Mouse (Mus musculus): ENCODE results near the gene Tor2a. TPM values are rescaled to one million over a fixed set of nuclear protein-coding genes. Genes with fewer than 3 reads are reported as not detected.
A peak's percentile ranks its signal among the peaks of the same experiment; 100 is the strongest.

Tor2a gene
- 15.4 and 33.4 TPM in 2 replicates for total RNA-seq (2014; fragmentation: Nextera tagmentation)
- 19.0 and 28.7 TPM in 2 replicates for total RNA-seq (2017)

DNA sequence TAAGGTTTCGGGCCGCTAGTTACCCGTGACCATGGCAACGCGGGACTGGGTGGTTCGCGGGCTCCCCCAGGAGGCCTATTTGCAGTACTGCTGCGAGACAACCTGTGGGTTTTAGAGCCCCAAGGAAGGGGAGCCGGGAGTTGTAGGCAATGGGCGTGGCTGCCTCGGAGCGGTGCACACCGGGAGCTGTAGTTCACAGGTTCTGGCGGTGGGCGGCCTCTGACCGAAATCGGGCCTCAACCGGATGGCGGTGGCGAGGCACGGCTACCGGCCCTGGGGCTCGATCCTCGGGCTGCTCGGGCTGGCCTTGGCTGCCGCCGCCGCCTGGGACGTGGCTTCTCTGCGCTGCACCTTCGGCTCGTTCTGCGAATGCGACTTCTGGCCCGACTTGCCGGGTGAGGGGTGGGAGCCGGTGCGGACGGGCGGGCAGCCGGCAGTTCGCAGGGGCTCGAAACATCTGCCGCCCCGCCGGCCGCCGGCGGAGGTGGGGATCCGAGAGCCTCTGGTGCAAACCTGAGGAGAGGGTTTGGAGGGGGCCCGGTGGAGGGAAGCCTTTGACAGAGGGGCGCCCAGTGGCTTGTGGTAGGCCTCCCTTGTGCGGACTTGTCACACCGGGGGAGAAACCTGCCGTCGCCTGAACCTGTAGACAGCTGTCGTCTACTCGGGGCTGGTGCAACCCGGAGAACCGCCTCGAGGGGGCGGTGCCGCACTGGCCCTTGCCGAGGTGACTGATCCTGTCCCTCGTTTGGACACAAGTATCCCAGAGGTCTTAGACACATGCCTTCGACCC is at the start of gene Tor2a:
Gene Tor2a (plus strand): TSS at position 179 of the 790 bp plus-strand sequence.
- peak; percentile 99 for ATAC-seq (replicated peaks; ENCODE audit: poor library complexity, severe bottlenecking)

DNA sequence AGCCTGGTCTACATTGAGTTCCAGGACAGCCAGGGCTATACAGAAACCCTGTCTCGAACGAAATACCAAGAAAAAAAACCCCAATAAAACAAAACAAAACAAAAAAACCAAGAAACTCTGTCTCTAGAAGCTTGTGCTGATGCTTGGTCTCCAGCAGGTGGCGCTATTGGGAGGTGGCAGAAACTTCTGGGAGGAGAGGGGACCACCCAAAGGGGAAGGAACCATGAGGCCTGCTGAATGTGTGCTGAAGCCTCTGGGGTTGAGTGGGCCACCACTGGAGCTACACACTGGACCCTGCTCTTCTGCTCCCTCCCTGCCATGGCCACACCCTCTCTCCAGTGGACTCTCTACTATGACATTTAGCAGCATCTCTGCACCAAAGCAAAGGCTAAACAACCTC is 48.4 kb upstream of the Tor2a start:
- peak; percentile 35 for ATAC-seq (replicated peaks; ENCODE audit: poor library complexity, severe bottlenecking)

DNA sequence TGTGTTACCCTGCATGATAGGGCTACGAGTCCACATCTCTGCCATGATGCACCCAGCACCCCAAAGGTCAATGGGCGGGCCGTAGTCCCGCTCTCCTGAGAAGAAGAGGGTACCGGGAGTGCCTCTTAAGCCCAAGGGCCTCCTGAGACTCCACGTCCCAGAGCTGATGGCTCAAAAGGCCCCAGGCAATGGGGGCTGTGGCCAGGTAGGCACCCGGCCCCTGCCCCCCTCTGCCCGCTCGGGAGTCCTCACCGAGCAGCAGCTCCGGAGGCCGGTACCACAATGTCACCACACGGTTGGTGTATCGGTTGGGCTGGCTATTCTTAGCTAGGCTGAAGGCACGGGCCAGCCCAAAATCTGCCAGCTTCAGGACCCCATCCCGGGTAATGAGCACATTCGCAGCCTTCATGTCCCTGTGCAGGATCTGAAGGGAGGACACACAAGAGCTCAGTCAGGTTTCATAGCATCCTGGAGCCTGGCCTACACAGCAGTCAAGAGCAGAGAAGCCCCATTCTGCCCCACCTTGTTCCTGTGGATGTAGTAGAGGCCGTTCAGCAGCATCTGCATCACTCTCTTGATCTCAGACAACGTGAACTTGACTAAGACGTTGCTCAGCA is 47.4 kb upstream of the Tor2a start:
- no peak for ATAC-seq (replicated peaks; ENCODE audit: poor library complexity, severe bottlenecking)

DNA sequence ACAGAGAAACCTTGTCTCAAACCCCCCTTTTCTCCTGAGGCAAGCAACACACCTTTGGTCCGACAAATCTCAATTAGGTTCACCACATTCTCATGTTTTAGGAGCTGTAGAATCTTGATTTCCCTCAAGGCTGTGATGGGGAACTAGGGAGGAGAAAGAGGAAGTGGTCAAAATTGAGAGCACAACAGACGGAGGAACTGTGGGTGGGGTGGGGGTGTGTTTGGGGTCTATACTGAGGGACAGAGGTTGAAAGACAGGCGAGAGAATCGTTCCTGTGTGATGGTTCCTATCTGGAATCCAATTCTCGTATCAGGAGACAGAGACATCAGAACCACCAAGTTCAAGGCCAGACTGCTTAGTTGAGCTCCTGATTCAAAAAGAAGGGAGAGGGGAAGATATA is 46.6 kb upstream of the Tor2a start:
- peak; percentile 19; the same call in 1 of the 2 replicates for ATAC-seq (replicated peaks; ENCODE audit: poor library complexity, severe bottlenecking)

DNA sequence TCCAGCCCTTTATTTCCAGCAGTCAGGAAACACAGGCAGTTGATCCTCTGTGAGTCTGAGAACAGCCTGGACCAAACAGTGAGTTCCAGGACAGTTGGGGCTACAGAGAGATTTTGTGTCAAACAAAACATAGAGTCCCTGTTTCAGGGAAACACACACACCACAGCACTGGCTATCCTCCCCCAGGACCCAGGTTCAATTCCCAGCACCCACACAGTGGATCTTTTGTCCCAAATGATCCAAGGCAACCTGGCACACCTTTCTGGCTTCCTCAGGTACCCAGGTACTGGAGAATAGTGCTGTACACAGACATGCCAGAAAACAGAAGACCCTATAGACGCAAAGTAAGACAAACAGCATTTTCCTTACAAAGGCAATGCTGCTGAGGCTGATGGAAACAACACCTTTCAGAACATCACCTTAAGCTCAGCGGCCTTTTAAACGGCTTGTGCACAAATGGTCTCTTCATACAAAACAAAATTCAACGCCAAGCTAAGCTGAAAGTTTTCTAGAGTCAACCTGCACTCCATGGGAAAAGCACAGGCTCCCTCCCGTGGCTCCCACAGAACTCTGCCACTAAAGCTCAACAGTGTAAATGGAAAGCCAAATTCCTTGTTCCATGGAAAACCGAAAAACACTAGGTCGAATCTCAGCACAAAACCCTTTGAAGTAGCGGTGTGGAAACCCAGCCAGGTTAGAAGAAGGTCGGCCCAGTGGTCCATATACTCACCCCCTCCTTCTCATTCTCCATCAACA is 45.6 kb upstream of the Tor2a start:
- no peak for ATAC-seq (replicated peaks; ENCODE audit: poor library complexity, severe bottlenecking)

DNA sequence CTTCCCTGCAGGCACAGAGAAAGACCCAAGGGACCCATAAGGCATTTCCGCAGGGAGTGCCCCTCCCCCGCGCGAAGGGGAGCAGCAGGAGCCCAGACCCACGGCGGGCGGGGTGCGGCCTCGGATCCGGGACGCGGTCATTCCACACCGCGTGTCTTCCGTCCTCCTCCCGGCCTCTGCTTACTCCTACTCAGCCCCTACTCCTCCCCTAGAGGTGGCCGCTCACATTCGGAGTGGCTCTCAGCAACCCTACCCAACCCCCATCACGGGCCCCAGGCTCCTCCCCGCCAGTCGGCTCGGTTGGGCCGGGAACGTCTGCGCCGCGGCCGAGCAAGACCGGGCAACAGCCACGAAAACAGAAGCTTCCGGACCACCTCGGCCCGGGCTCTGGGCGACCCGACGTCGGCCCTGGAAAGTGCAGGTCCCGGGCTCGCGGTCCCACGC is 44.9 kb upstream of the Tor2a start:
- peak; percentile 12; the same call in 1 of the 2 replicates for ATAC-seq (replicated peaks; ENCODE audit: poor library complexity, severe bottlenecking)

DNA sequence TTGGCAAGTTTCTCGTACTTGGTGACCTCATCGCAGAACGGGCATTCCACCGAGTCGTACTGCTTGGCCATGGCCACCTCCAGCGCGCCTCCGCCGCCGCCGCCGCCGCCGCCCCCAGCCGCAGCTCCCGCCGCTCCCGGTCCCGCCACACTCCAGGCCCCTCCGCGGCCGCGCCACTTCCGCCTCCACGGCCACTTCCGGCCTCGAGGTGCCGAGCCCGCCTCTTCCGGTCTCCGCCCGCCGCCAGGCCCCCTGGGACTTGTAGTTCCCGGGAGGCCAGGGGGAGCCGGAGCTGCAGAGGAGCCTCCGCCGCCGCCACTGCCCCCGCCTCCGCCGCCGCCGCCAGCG is 44.5 kb upstream of the Tor2a start:
- peak; percentile 29 for ATAC-seq (replicated peaks; ENCODE audit: poor library complexity, severe bottlenecking)

DNA sequence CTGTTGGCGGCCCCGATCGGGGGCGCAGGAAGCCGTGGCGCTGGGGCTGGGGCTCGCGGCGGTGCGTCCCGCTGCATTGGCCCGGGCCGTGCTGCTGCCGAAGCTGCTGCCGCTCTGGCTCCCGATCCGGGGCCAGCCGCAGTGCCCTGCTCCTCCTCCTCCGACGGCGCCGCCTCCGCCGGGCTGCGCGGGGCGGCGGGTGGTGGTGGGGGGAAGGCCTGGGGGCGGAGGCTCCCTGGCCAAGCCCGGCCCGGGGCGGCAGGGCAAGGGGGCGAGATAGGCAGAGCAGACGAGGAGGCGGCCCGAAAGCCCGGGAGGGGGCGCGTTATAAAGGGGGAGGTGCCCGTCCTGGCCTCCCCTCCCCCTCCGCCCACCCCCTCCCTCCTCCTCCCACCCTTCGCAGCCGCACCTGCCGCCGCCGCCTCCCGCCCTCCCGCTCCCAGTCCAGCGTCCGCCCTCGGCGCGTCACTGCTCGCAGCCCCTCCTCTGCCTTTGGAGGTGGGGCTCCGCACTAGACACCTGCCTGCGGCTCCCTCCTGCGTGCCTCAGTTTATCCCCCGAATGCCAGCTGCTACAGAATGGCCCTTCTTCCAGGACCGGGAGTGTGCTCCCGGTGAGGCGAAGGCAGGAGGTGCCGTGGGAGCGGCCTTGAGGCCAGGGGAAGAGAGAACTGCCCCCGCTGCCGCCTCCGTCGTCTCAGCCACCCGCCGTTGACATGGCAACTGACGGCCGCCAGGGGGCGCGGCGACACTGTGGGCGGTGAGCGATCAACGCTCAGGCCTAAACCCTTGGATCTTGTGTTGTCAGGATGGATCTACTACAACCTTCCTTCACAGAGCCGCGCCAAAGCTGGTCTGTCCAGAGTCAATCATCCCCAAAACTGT is 43.9 kb upstream of the Tor2a start, which contains the start of gene Cdk9:
Gene Cdk9 (minus strand): TSS at position 143 of the 884 bp plus-strand sequence.
- peak; percentile 26 for ATAC-seq (replicated peaks; ENCODE audit: poor library complexity, severe bottlenecking)

DNA sequence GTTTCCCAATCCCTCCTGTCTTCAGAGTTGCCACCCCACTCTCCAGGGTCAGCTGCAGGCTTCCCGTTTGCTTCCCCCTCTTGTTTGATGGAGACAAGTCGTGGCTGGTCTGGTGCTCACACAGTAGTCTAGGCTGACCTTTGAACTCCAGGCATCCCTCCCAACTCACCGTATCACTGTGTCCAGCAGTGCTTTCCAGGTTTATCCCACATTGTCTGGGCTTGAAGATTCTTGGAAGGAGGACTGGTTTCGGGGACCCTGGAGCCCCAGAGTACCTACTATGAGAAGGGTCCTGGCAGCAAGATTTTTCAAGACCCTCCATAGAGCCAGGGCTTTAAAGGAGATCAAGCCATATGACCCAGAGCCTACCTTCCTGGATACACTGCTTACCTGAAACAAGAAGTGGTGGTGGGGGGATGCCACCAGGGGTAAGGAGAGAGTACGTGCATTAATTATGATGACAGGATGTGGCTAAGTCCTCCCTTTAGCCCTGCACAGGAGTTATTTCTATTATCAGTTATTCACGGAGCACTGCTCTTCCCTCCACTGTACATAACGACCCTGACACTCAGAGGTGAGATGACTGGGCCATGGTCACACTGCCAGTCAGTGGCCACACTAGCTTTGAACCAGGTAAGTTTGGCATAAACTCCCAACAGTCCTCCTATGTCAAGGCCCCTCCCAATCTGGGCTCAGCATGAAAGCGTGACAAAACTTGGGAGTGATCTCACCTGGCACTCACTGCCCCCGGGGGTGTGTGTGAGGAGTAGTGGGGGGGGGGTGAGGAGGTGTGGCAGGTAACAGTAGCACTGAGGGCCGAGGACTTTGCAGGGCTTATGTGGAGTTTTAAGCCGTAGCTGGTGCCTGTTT is 42.7 kb upstream of the Tor2a start:
- no peak for ATAC-seq (replicated peaks; ENCODE audit: poor library complexity, severe bottlenecking)

DNA sequence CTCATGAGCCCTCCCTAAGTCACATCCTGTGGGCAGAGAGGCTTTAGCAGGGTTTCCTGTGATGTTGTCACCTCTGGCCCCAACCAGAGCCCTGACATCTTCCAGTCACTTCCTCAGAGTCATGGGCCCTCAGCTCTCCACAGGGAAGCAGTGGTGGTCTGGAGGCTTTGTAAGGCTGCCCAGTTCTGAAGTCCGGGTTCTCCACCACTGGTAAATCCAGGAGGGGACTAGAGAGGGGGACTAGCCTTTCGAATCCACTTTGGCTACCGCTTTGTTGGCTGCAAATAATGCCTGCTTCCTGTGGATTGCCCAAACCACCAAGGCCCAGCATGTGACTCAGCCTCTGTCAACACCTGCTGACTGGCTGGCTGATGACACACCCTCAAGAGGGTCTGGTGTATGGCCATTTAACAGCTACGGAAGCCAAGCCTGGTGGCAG is 42.0 kb upstream of the Tor2a start:
- peak; percentile 54 for ATAC-seq (replicated peaks; ENCODE audit: poor library complexity, severe bottlenecking)

DNA sequence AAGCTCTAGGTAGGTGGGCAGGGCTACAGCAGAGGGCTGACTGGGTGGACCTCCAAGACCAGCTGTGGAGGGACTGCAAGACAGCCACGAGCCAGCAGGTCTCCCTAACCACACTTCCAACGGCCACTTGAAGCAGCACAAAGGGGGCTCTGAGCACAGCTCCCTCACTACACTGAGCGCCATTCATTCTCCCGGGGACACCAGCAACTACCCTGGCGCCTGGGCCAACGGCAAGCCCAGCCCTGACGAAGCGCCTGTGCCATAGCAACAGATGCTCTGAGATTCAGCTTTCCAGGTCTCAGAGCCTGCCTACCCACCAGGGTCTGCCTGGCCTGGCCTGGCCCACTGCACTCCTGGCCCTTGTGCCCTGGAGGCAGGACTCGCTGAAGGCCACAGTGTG is 38.3 kb upstream of the Tor2a start:
- ATAC-seq (replicated peaks; ENCODE audit: poor library complexity, severe bottlenecking) = no peak

DNA sequence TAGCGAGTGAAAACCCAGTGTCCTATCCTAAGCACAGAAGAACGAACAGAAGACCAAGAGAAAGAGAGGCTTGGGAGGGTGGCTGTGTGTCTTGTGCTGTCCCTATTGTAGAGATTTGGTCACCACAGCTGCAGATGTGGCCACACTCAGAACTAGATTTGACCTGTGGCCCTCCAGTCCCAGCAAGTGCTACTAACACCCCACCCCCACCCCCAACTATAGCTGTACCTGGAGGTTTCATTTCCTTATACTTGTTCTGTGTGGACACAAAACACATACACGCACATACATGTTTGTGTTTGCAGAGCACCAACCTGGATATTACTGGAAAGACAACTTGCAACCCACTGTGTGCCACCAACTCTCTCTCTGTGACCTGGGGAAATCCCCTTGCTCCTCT is 37.0 kb upstream of the Tor2a start:
- ATAC-seq (replicated peaks; ENCODE audit: poor library complexity, severe bottlenecking) = no peak

DNA sequence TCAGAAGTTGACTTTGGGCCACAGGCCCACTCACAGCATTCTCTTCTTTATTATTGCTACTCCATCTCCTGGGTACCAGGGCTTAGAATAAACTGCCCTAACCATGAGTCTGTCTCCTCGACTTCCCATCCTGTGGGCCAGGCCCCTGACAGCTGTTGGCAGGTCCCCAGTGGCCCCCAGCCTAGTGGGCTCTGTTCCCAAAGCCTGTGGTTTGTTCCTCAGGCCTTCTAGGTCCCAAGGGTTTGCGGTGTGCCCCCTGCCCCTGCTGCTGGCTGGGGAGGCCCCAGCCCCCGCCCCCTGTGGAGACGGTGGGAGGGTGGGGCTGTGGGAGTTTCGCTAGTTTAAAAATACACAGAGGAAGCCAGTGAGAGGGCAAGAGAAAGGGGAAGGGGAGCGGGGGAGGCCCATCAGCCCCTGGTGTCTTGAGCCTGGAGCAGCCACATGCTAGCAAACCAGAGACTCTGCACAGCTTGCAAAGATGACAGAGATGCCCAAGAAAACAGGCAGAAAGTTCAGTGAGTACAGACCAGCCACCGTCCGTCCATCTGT is 36.3 kb upstream of the Tor2a start, which contains the start of gene Sh2d3c:
Gene Sh2d3c (plus strand): TSS at position 375 of the 549 bp plus-strand sequence.
- peak; percentile 65 for ATAC-seq (replicated peaks; ENCODE audit: poor library complexity, severe bottlenecking)

DNA sequence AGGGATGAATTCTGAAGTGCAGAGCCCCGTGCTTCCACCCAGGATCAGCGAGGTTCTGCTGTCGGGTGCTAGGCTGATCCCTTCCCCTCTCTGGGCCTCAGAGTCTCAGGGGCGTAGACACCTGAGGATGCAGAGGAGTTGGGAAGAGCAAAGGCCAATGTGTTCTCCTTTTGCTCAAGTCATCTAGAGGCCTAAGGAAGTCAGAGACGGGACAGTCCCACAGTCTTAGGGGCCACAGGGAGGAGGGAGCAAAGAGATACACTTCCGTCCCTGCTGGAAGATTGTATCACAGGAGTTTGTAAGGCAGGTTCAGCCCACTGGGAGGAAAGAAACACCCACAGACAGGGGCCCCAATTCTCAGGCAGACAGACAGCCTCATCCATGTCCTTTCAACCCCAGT is 35.0 kb upstream of the Tor2a start:
- ATAC-seq (replicated peaks; ENCODE audit: poor library complexity, severe bottlenecking) = peak; percentile 32

DNA sequence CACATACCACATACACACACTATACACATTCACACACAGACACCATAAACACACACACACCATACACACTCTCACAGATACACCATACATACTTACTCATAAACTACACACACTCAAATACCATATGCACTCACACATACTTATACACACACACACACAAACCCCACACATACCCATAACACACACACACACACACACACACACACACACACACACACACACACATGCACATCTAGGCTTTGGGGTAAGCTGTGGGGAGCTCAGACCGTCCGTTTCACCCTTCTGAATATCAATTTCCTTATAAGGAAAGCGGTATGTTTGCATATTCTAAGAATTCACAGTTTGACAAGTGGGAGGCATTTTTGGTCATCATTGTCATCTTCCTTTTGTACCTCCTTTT is 34.5 kb upstream of the Tor2a start:
- no peak for ATAC-seq (replicated peaks; ENCODE audit: poor library complexity, severe bottlenecking)

DNA sequence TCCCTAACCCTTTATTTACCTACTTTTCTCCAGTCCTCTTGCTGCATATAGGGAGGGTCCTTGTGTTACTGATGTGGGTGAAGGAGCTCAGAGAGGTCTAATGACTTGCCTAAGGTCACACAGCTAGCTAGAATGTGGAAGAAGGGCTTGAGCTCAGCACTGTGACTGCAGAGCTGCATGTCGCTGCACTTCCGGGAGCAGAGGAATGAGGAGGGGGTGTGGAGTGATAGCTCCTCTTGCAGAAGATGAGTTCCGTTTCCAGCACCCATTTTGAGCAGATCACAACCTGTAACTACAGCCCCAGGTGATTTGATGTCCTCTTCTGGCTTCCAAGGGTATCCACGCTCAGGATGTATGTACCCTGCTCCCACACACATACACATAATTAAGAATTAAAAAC is 32.9 kb upstream of the Tor2a start:
- ATAC-seq (replicated peaks; ENCODE audit: poor library complexity, severe bottlenecking) = no peak

DNA sequence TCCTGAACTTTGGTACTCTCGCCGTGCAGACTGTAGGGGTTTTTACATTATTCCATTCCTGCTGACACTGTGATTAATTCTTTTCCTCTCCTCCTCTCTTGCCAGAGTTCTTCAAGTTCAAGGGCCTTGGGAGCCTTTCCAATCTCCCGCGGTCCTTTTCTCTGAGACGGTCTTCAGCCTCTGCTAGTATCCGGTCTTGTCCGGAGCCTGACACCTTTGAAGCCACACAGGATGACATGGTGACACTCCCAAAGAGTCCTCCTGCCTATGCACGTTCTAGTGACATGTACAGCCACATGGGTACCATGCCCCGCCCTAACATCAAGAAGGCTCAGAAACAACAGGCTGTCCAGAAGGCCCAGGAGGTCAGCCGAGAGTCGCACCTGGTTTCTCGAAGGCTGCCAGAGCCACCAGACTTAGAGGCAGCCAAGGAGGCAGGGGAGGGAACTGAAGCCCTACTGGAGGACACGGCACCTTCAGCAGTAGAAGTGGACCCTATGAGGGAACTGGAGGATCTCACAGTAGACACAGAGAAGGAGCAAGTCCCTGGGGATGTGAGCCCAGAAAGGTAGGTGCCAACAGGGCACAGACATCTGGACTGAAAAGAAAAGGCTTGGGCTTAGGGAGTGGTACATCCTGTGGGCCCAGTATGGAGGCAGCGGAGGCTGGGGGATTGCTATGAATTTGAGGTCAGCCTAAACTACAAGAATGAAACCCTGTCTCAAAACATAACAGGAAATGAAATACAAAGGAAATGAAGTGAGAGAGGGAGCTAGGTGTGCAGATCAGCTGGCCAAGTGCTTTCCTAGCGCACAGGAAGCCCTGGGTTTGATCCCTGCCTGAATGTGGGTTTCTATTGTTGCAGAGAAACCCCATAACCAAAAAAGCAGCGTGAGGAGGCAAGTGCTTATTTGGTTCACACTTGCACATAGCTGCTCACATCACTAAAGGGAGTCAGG is 31.9 kb upstream of the Tor2a start:
- ATAC-seq (replicated peaks; ENCODE audit: poor library complexity, severe bottlenecking) = no peak

DNA sequence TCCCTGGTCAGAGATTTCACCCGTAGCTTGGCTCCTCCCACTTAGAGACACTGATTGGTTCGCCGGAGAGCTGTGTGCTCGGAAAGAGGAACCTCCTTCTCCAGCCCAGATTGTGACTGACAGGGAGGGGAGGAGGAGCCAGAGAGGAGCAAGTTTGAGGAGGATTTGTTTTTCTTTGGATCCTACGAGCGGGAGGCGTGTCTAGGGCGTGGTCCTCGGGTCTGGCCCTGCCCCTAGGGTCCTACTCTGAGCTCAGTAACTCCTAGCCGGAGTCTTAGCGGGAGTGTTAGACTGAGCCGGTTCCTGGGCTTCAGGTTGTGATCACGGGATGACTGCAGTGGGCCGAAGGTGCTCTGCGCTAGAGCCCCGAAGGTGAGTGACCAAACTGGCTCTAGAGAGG is 29.6 kb upstream of the Tor2a start:
- ATAC-seq (replicated peaks; ENCODE audit: poor library complexity, severe bottlenecking) = peak; percentile 99

All from granulocyte monocyte progenitor cell, adult 5-6 weeks (primary cell).